Mouse (Mus musculus): ENCODE data around the gene Apoh. TPM values are rescaled to one million over a fixed set of nuclear protein-coding genes. Genes with fewer than 3 reads are reported as not detected.

Apoh gene
- total and polyA plus RNA-seq, 2 experiments from 2014 or later, result 0.35 TPM; not detected in 1

GRCm38 (mm10) chr11:108344759-108345158, 1.6 kb downstream of the Apoh start:
- 0 out of 2 replicates have a peak overlapping the region, but pooled peaks have one; percentile 87 for H3K9ac ChIP-seq (replicated peaks; ENCODE audit: low read length, poor library complexity, severe bottlenecking)
- DNase-seq (ENCODE audit: low spot score), result no peak
- H3K27me3 ChIP-seq (ENCODE audit: insufficient read depth, low read length), result no peaks in the 10 kb centered on the region

GRCm38 (mm10) chr11:108345321-108345720, 2.2 kb downstream of the Apoh start:
- no peaks in the 10 kb centered on the region for H3K27me3 ChIP-seq (ENCODE audit: insufficient read depth, low read length)
- H3K36me3 ChIP-seq (ENCODE audit: insufficient read depth, low read length), result no peaks in the 10 kb centered on the region
- TF ChIP-seq CTCF (IDR thresholded peaks at IDR 0.05), result no peak
- H3K4me3 ChIP-seq (ENCODE audit: low read depth, low read length), result no peak overlapping the region
- no peak overlapping the region for H3K27ac ChIP-seq (ENCODE audit: low read depth, low read length)
- no peak overlapping the region for H3K4me2 ChIP-seq (ENCODE audit: low read depth, low read length, poor library complexity, severe bottlenecking)
- 87% methylated on average over 2 of the region's 2 CpGs for WGBS
- no peaks in the 10 kb centered on the region for H3K9me3 ChIP-seq (ENCODE audit: low read length)
- no peak overlapping the region for H3K9ac ChIP-seq (replicated peaks; ENCODE audit: low read length, poor library complexity, severe bottlenecking)
- DNase-seq (ENCODE audit: low spot score) (no peak), ATAC-seq (ENCODE audit: low FRiP score) (no peak)
- H3K4me1 ChIP-seq (ENCODE audit: insufficient read depth, low read length), result peaks cover 6% of the 10 kb centered on the region

More at GRCm38 (mm10) chr11:108344759-108345158, 1.6 kb downstream of the Apoh start:
- 35% methylated on average over 8 of the region's 8 CpGs for WGBS
- no peak overlapping the region for H3K27ac ChIP-seq (ENCODE audit: low read depth, low read length)
- no peaks in the 10 kb centered on the region for H3K9me3 ChIP-seq (ENCODE audit: low read length)
- no peak for ATAC-seq (ENCODE audit: low FRiP score)
- peak overlapping the region; percentile 83 for H3K4me3 ChIP-seq (ENCODE audit: low read depth, low read length)
- peak overlapping the region; percentile 96 for H3K4me2 ChIP-seq (ENCODE audit: low read depth, low read length, poor library complexity, severe bottlenecking)
- peaks cover 6% of the 10 kb centered on the region for H3K4me1 ChIP-seq (ENCODE audit: insufficient read depth, low read length)
- TF ChIP-seq CTCF (IDR thresholded peaks at IDR 0.05), result no peak
- no peaks in the 10 kb centered on the region for H3K36me3 ChIP-seq (ENCODE audit: insufficient read depth, low read length)

DNA sequence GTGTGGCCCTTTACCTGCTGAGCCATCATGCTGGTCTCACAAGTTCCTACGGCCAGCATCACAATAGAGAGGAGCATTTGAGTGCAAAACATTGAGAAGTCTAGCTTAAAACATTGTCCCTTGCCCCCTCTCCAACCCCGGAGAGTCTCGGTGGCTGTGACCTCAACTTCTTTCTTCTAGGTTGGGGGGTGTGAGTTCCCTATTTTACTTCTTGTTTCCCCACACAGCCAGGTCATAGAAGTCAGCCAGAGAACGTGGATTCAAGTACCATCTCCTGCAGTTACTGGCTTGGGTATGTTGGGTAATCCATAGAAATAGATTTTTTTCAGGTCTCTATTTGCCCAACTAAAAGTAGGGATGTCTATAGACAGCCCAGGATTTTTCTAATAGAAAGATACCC, 7.6 kb downstream of the Apoh start:
- no peak for ATAC-seq (ENCODE audit: low FRiP score)

GRCm38 (mm10) chr11:108352842-108353388, 9.8 kb downstream of the Apoh start:
- Histone ChIP-seq H3K36me3 (ENCODE audit: insufficient read depth, low read length) (no peaks in the 10 kb centered on the region), H3K4me1 (ENCODE audit: insufficient read depth, low read length) (no peaks in the 10 kb centered on the region), H3K9me3 (ENCODE audit: low read length) (no peaks in the 10 kb centered on the region), H3K27ac (ENCODE audit: low read depth, low read length) (no peak overlapping the region), H3K4me3 (ENCODE audit: low read depth, low read length) (no peak overlapping the region), H3K9ac (replicated peaks; ENCODE audit: low read length, poor library complexity, severe bottlenecking) (no peak overlapping the region), H3K4me2 (ENCODE audit: low read depth, low read length, poor library complexity, severe bottlenecking) (no peak overlapping the region), H3K27me3 (ENCODE audit: insufficient read depth, low read length) (no peaks in the 10 kb centered on the region)
- DNase-seq (ENCODE audit: low spot score) (no peak), ATAC-seq (ENCODE audit: low FRiP score) (no peak)
- no peak for TF ChIP-seq CTCF (IDR thresholded peaks at IDR 0.05)
- WGBS, result 92% methylated on average over 10 of the region's 10 CpGs

More for the DNA sequence above, 7.6 kb downstream of the Apoh start:
- H3K27ac ChIP-seq (ENCODE audit: low read depth, low read length), result no peak overlapping the region
- H3K9ac ChIP-seq (replicated peaks; ENCODE audit: low read length, poor library complexity, severe bottlenecking), result no peak overlapping the region
- H3K36me3 ChIP-seq (ENCODE audit: insufficient read depth, low read length), result no peaks in the 10 kb centered on the region
- no peak overlapping the region for H3K4me3 ChIP-seq (ENCODE audit: low read depth, low read length)
- H3K4me1 ChIP-seq (ENCODE audit: insufficient read depth, low read length), result no peaks in the 10 kb centered on the region
- H3K9me3 ChIP-seq (ENCODE audit: low read length), result no peaks in the 10 kb centered on the region
- WGBS, result 79% methylated on average over 4 of the region's 4 CpGs
- H3K27me3 ChIP-seq (ENCODE audit: insufficient read depth, low read length), result no peaks in the 10 kb centered on the region
- DNase-seq (ENCODE audit: low spot score), result no peak
- no peak for TF ChIP-seq CTCF (IDR thresholded peaks at IDR 0.05)
- no peak overlapping the region for H3K4me2 ChIP-seq (ENCODE audit: low read depth, low read length, poor library complexity, severe bottlenecking)

- DNase-seq (ENCODE audit: low spot score), result no peak
- Histone ChIP-seq H3K36me3 (ENCODE audit: insufficient read depth, low read length) (no peaks in the 10 kb centered on the region), H3K4me1 (ENCODE audit: insufficient read depth, low read length) (no peaks in the 10 kb centered on the region), H3K9me3 (ENCODE audit: low read length) (no peaks in the 10 kb centered on the region), H3K4me2 (ENCODE audit: low read depth, low read length, poor library complexity, severe bottlenecking) (no peak overlapping the region), H3K27ac (ENCODE audit: low read depth, low read length) (no peak overlapping the region), H3K27me3 (ENCODE audit: insufficient read depth, low read length) (no peaks in the 10 kb centered on the region), H3K4me3 (ENCODE audit: low read depth, low read length) (no peak overlapping the region), H3K9ac (replicated peaks; ENCODE audit: low read length, poor library complexity, severe bottlenecking) (no peak overlapping the region)
- ATAC-seq (ENCODE audit: low FRiP score), result no peak
- TF ChIP-seq CTCF (IDR thresholded peaks at IDR 0.05), result no peak
- whole genome bisulfite sequencing, result 87% methylated on average over 4 of the region's 4 CpGs
Observed at GRCm38 (mm10) chr11:108356020-108356419, 12.9 kb downstream of the Apoh start.

GRCm38 (mm10) chr11:108358911-108359310, 15.8 kb downstream of the Apoh start:
- no peak for ATAC-seq (ENCODE audit: low FRiP score)
- Histone ChIP-seq H3K27me3 (ENCODE audit: insufficient read depth, low read length) (no peaks in the 10 kb centered on the region), H3K9me3 (ENCODE audit: low read length) (no peaks in the 10 kb centered on the region), H3K4me3 (ENCODE audit: low read depth, low read length) (no peak overlapping the region), H3K9ac (replicated peaks; ENCODE audit: low read length, poor library complexity, severe bottlenecking) (no peak overlapping the region), H3K36me3 (ENCODE audit: insufficient read depth, low read length) (no peaks in the 10 kb centered on the region), H3K4me1 (ENCODE audit: insufficient read depth, low read length) (no peaks in the 10 kb centered on the region), H3K27ac (ENCODE audit: low read depth, low read length) (no peak overlapping the region), H3K4me2 (ENCODE audit: low read depth, low read length, poor library complexity, severe bottlenecking) (no peak overlapping the region)
- no peak for TF ChIP-seq CTCF (IDR thresholded peaks at IDR 0.05)
- no peak for DNase-seq (ENCODE audit: low spot score)
- WGBS, result 87% methylated on average over 6 of the region's 6 CpGs
